Mouse (Mus musculus): ENCODE measurements around the gene Mllt3.

DNA sequence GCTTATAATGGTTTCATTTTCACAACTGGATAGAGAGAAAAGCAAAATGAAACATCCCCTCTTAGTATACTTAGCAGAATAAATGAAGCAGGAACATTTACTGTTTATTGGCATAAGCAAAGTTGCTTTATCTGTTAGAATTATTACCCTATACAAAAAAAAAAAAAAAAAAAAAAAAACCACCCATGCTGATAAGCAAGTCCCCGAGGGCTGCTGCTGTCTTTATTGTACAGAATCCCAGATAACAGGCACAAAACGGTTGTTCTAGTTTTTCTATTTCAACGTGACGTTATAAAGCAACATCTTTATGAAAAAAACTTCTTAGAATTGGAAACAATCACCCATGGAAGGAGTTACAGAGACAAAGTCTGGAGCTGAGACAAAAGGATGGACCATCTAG lies 49.2 kb upstream of the Mllt3 start:
- TF ChIP-seq RCOR1 (IDR thresholded peaks at IDR 0.05; ENCODE audit: low read depth, low read length) (peak; percentile 85), CTCF (IDR thresholded peaks at IDR 0.05 in 2 of 3, conservative IDR thresholded peaks at IDR 0.05 in 1 of 3; ENCODE audit: control insufficient read depth in 1 of 3, insufficient read depth in 1 of 3, low read depth in 2 of 3, low read length in 3 of 3, poor library complexity in 1 of 3, severe bottlenecking in 1 of 3) (no peak), POLR2A (IDR thresholded peaks at IDR 0.05; ENCODE audit: control insufficient read depth in 1 of 2, insufficient read depth in 1 of 2, low read depth in 1 of 2, low read length in 2 of 2, poor library complexity in 1 of 2) (no peak), ZC3H11A (IDR thresholded peaks at IDR 0.05; ENCODE audit: low read depth, low read length) (peak; percentile 16; the same call in 1 of the 2 replicates), NRF1 (IDR thresholded peaks at IDR 0.05; ENCODE audit: insufficient read depth, low read depth, low read length, poor library complexity, severe bottlenecking) (no peak), SMC3 (IDR thresholded peaks at IDR 0.05; ENCODE audit: low read depth, low read length) (no peak), E2F4 (IDR thresholded peaks at IDR 0.05; ENCODE audit: borderline replicate concordance, low read depth, low read length) (no peak), TAL1 (IDR thresholded peaks at IDR 0.05; ENCODE audit: low read length) (no peak)

All from MEL (cell line).